Mouse (Mus musculus) olfactory bulb, adult 2 months (tissue): ENCODE data around the gene Klk7. TPM values are rescaled to one million over a fixed set of nuclear protein-coding genes. Genes with fewer than 3 reads are reported as not detected.

Experiments
- H3K27ac ChIP-seq: fragments of 200-500 bp; 2 replicates; pipeline ENCODE4 v1.5.1; 2012; ENCODE audit warnings: low read depth, low read length; ENCODE audit not compliant: insufficient read depth
- H3K4me1 ChIP-seq: fragments of 200-500 bp; 2 replicates; pipeline ENCODE4 v1.6.1; 2012; ENCODE audit warnings: low read length; ENCODE audit not compliant: control insufficient read depth, insufficient read depth
- H3K4me3 ChIP-seq: fragments of 200-500 bp; 2 replicates; pipeline ENCODE4 v1.5.1; 2012; ENCODE audit warnings: mild to moderate bottlenecking, low read depth, low read length, moderate library complexity; ENCODE audit not compliant: insufficient read depth
- CTCF ChIP-seq: fragments of 200-500 bp; IDR thresholded peaks from 2 replicates; pipeline ENCODE4 v1.5.1; 2012; ENCODE audit warnings: low read depth, mild to moderate bottlenecking, low read length, moderate library complexity; ENCODE audit not compliant: insufficient read depth
- POLR2A ChIP-seq: fragments of 200-500 bp; IDR thresholded peaks from 2 replicates; pipeline ENCODE4 v1.6.1; 2012; ENCODE audit warnings: mild to moderate bottlenecking, low read depth, low read length, moderate library complexity; ENCODE audit not compliant: insufficient read depth
- WGBS: fragments of 180-500 bp; shearing (Covaris S2); methylation state at CpG from one replicate; pipeline ENCODE4 v1.1.7; 2018; 5-methylcytosine and 5-hydroxymethylcytosine counted together
- polyA plus RNA-seq: library from polyadenylated mRNA; stranded (reverse); fragments of >200 nt; gene quantifications from 2 replicates; pipeline ENCODE4 v1.2.4, GENCODE M21; 2012; ENCODE audit warnings: low replicate concordance; ENCODE audit not compliant: missing spikeins, insufficient read depth, insufficient read length

Klk7 gene
- polyA plus RNA-seq, 1 experiment = not detected

GRCm38 (mm10) chr7:43821581-43821980 is 10.5 kb downstream of the Klk7 start:
- Histone ChIP-seq H3K27ac (no peak overlapping the region), H3K4me1 (no peaks in the 10 kb centered on the region), H3K4me3 (no peak overlapping the region)
- 92% methylated on average over 7 of the region's 7 CpGs for WGBS
- TF ChIP-seq CTCF (no peak), POLR2A (no peak)

DNA sequence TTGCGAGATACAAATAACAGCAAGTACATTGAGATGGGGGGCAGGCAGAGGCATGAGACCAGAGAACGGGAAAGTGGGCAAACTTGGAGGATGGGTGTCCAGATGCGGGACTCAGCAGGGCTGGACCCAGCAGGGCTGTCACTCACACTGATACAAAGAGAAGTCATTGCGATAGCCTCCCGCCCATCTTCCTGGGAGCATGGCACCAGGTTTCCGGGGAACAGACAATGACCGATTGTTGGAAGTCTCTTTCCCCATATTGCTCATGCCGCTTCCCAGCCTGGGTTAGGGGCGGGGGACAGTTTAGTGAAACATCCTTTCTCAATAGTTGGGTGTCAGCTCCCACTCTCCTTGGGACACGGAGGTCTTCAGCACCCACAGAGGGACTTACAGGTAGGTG is 13.1 kb downstream of the Klk7 start, which contains the start of gene Klk6:
Klk6 (plus strand) TSS at position 301 of the 400 bp plus-strand sequence.
- TF ChIP-seq CTCF (no peak), POLR2A (no peak)
- H3K4me1 ChIP-seq = no peaks in the 10 kb centered on the region
- H3K4me3 ChIP-seq = no peak within 1 kb of the TSS
- WGBS = 79% methylated on average over 10 of the region's 10 CpGs
- no peak within 1 kb of the TSS for H3K27ac ChIP-seq

DNA sequence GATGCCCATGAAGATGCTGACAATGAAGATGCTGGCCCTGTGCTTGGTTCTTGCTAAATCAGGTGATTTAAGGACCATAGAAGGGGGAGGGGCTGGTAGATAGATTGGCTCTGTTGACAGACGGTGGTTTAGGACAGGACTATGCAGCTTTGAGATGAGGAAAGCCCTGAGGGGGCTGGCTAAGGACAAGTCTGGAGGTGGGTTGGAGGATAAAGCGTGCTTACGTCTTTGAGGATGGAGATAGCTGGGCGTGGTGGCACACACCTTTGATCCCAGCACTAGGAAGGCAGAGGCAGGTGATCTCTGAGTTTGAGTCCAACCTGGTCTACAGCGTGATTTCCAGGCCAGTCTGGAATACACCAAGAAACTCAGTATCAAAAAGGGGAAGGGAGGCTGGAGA is 15.0 kb downstream of the Klk7 start:
- Histone ChIP-seq H3K27ac (no peak overlapping the region), H3K4me1 (no peaks in the 10 kb centered on the region), H3K4me3 (no peak overlapping the region)
- no peak for TF ChIP-seq CTCF
- no peak for TF ChIP-seq POLR2A
- 84% methylated on average over 5 of the region's 5 CpGs for WGBS

- 84% methylated on average over 4 of the region's 4 CpGs for WGBS
Measured at GRCm38 (mm10) chr7:43827706-43828105, 16.6 kb downstream of the Klk7 start.

DNA sequence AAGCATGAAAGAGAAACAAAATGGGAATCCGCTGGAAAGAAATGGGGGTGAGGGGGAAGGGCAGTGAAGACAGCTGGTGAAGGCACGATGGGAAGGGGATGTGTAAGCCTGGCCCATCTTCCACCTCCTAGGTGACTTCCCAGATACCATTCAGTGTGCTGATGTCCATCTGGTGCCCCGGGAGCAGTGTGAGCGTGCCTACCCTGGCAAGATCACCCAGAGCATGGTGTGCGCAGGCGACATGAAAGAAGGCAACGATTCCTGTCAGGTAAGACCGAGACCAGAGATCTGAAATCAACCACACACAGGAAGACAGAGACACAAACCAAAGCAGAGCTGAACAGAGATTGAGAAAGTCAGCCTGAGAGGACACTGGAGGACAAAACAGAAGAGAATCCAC is 17.9 kb downstream of the Klk7 start:
- no peak for TF ChIP-seq CTCF
- no peak for TF ChIP-seq POLR2A
- H3K4me1 ChIP-seq = no peaks in the 10 kb centered on the region
- no peak overlapping the region for H3K4me3 ChIP-seq
- WGBS = 89% methylated on average over 8 of the region's 8 CpGs
- H3K27ac ChIP-seq = no peak overlapping the region

More at GRCm38 (mm10) chr7:43827706-43828105, 16.6 kb downstream of the Klk7 start:
- H3K4me3 ChIP-seq = no peak overlapping the region
- no peaks in the 10 kb centered on the region for H3K4me1 ChIP-seq
- no peak overlapping the region for H3K27ac ChIP-seq
- no peak for TF ChIP-seq CTCF
- no peak for TF ChIP-seq POLR2A

- TF ChIP-seq CTCF (no peak), POLR2A (no peak)
- WGBS = 70% methylated on average over 3 of the region's 3 CpGs
- Histone ChIP-seq H3K4me3 (no peak within 1 kb of the TSS), H3K4me1 (no peaks in the 10 kb centered on the region), H3K27ac (no peak within 1 kb of the TSS)
Measured at GRCm38 (mm10) chr7:43841701-43842100, 30.6 kb downstream of the Klk7 start, which contains the start of gene Klk5. Gene Klk5 (plus strand): TSS chr7:43841971.

DNA sequence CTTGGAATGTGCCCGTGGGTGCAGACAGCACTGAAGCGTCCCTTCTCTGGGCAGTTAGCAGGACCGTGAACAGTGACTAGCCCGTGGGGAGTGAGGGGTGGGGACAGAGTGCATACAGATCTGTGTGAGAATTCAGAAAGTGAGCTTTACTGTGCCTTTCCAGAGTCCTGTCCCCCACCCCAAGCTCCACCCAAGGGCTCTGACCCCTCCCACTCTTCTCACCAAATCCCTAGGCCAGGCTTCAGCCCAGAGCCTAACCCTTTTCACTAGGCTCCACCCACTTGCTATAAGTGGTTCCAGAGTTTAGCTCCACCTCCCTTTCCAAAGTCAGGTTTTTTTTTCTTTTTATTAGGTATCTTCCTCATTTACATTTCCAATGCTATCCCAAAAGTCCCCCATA is 32.7 kb downstream of the Klk7 start:
- no peak for TF ChIP-seq CTCF
- no peak for TF ChIP-seq POLR2A
- 86% methylated on average over 4 of the region's 4 CpGs for WGBS
- Histone ChIP-seq H3K27ac (no peak overlapping the region), H3K4me1 (no peaks in the 10 kb centered on the region), H3K4me3 (no peak overlapping the region)

GRCm38 (mm10) chr7:43851616-43852015 is 40.5 kb downstream of the Klk7 start:
- no peaks in the 10 kb centered on the region for H3K4me1 ChIP-seq
- 93% methylated on average over 6 of the region's 6 CpGs for WGBS
- no peak overlapping the region for H3K27ac ChIP-seq
- no peak for TF ChIP-seq CTCF
- no peak for TF ChIP-seq POLR2A
- no peak overlapping the region for H3K4me3 ChIP-seq

GRCm38 (mm10) chr7:43854642-43855380 is 43.7 kb downstream of the Klk7 start:
- no peak overlapping the region for H3K27ac ChIP-seq
- H3K4me1 ChIP-seq = no peaks in the 10 kb centered on the region
- TF ChIP-seq POLR2A = no peak
- TF ChIP-seq CTCF = no peak
- 84% methylated on average over 9 of the region's 9 CpGs for WGBS
- H3K4me3 ChIP-seq = no peak overlapping the region
